Mouse (Mus musculus): ENCODE data around the gene Pabpc1l. TPM values are rescaled to one million over a fixed set of nuclear protein-coding genes. Genes with fewer than 3 reads are reported as not detected.

The Pabpc1l gene
- polyA plus RNA-seq, 1 experiment from 2014 or later: 0.96 TPM

DNA sequence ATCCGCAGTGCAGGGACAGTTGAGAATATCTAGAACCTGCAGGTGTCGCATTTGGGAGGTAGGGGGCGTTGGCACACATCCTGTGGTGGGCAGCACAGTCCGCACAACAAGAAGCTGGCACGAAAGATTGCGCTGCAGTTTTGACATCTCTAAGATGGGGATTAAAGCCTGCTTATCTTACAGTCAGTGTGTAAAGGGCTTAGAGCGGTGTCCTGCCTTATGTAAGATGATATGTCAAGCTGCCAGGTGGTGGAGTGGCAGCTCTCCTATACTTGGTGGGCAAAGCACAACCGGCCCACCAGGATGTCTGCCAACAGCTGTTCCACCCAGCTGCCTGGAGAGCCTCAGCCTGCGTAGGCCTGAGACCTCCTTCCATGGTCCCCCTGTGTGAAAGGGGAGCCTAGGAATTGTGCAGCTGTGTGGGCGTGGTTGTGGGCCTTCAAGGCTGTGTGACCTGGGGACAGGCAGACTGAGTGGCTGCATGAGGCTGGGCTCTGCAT, 11.3 kb downstream of the Pabpc1l start:
- 36% methylated on average over 10 of the region's 10 CpGs for WGBS
- ATAC-seq (ENCODE audit: insufficient number of reproducible peaks, low FRiP score): 0 out of 2 replicates have a peak, but pooled peaks have one; percentile 20
- Histone ChIP-seq H3K9me3 (replicated peaks) (peaks cover 5% of the 10 kb centered on the region; the same call in 1 of the 2 replicates), H3K27me3 (replicated peaks) (no peaks in the 10 kb centered on the region), H3K36me3 (no peaks in the 10 kb centered on the region), H3K4me3 (no peak overlapping the region), H3K4me1 (replicated peaks) (peaks cover 7% of the 10 kb centered on the region), H3K27ac (ENCODE audit: poor library complexity, severe bottlenecking) (no peak overlapping the region), H3K9ac (no peak overlapping the region; the same call in 1 of the 2 replicates), H3K4me2 (peak overlapping the region; percentile 23; the same call in 1 of the 2 replicates)

DNA sequence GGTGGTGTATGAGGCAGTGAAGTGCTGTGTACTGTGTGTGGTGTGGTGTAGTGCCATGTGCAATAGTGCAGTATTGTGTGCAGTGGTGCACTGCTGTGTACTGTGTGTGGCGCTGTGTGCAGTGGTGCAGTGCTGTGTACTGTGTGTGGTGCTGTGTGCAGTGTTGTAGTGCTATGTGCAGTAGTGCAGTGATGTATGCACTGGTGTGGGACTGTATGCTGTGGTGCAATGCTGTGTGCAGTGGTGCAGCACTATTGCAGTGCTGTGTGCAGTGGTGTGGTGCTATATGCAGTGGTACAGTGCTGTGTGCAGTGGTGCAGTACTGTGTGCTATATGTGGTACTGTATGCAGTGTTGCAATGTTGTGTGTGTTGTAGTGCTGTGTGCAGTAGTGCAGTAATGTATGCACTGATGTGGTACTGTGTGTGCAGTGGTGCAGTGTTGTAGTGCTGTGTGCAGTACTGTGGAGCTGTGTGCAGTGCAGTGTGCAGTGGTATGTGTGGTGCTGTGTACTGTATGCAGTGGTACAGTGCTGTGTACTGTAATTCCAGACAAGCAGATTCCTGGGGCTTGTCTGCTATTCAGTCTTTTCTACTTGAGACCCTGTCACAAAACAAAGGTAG, 13.3 kb downstream of the Pabpc1l start:
- H3K4me1 ChIP-seq (replicated peaks): peaks cover 7% of the 10 kb centered on the region
- no peak overlapping the region for H3K27ac ChIP-seq (ENCODE audit: poor library complexity, severe bottlenecking)
- 90% methylated on average over 1 of the region's 1 CpGs for WGBS
- ATAC-seq (ENCODE audit: insufficient number of reproducible peaks, low FRiP score): 0 out of 2 replicates have a peak, but pooled peaks have one; percentile 43
- H3K4me3 ChIP-seq: no peak overlapping the region
- H3K9ac ChIP-seq: no peak overlapping the region
- H3K36me3 ChIP-seq: no peaks in the 10 kb centered on the region
- no peaks in the 10 kb centered on the region for H3K9me3 ChIP-seq (replicated peaks)
- 0 out of 2 replicates have a peak, but pooled peaks cover 4% of the 10 kb centered on the region for H3K27me3 ChIP-seq (replicated peaks)
- H3K4me2 ChIP-seq: no peak overlapping the region

DNA sequence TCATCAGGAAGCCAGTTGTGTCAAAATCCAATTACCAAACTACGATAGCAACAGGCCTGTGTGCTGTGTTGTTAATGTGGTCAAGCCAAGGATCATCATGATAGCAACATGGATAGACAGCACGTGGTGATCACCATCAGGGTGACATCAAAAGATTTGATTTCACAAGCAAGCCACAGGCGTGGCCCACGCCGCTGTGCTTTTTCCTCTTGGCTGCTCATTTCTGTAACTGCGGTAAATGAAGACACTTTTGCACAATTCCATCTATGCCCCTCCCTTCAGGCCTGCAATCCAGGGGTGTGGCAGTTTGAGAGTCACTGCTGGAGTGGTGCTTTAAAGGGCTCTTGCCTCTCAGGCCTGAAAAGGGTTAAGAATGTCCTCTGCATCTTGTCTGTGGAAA, 15.7 kb downstream of the Pabpc1l start:
- Histone ChIP-seq H3K36me3 (no peaks in the 10 kb centered on the region), H3K4me3 (no peak overlapping the region), H3K27me3 (replicated peaks) (0 out of 2 replicates have a peak, but pooled peaks cover 6% of the 10 kb centered on the region), H3K27ac (ENCODE audit: poor library complexity, severe bottlenecking) (no peak overlapping the region), H3K4me1 (replicated peaks) (peaks cover 7% of the 10 kb centered on the region), H3K9me3 (replicated peaks) (no peaks in the 10 kb centered on the region), H3K4me2 (no peak overlapping the region), H3K9ac (no peak overlapping the region)
- ATAC-seq (ENCODE audit: insufficient number of reproducible peaks, low FRiP score): no peak
- WGBS: 86% methylated on average over 6 of the region's 6 CpGs

DNA sequence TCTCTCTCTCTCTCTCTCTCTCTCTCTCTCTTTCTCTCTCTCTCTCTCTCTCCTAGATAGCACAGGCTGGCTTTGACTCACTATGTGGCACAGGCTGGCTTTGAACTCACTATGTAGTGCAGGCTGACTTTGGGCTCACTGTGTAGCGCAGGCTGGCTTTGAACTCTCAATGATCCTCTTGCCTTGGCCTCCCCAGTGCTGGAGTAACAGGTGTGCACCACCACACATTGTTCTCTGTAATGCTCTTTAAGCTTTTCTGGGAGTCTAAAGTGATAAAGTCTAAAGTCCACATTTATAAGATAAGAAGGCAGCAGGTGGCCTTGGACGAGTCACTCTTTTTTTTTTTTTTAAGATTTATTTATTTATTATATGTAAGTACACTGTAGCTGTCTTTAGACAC, 16.3 kb downstream of the Pabpc1l start:
- Histone ChIP-seq H3K4me2 (no peak overlapping the region), H3K27ac (ENCODE audit: poor library complexity, severe bottlenecking) (no peak overlapping the region), H3K27me3 (replicated peaks) (0 out of 2 replicates have a peak, but pooled peaks cover 6% of the 10 kb centered on the region), H3K4me3 (no peak overlapping the region), H3K36me3 (no peaks in the 10 kb centered on the region), H3K9ac (no peak overlapping the region), H3K4me1 (replicated peaks) (peaks cover 5% of the 10 kb centered on the region), H3K9me3 (replicated peaks) (no peaks in the 10 kb centered on the region)
- 71% methylated on average over 2 of the region's 2 CpGs for WGBS
- no peak for ATAC-seq (ENCODE audit: insufficient number of reproducible peaks, low FRiP score)

DNA sequence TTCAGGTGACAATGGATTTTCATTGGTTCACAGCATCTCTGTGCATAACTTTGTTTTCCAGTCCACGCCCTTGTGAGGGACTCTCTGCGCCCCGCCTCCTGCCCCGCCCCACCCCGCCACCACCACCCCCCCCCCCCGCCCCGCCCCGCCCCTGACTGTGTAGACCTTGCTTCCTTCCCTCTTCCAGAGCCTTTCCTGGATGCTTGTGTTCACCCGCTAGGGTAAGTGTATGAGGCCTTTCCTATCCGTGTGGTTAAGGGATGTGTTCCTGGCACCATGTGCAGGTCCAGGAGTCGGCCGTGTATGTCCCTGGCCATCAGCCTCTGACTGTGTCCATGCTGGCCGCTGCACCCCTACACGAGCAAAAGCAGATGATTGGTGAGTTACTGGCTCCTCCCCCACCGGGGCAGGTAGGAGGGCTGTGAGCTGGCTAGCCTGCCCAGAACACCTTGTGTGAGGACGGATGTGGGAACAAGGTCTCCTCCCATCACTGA, 22.0 kb downstream of the Pabpc1l start:
- peaks cover 3% of the 10 kb centered on the region for H3K36me3 ChIP-seq
- 5% methylated on average over 12 of the region's 16 CpGs for WGBS
- peak; percentile 88 for ATAC-seq (ENCODE audit: insufficient number of reproducible peaks, low FRiP score)
- H3K27me3 ChIP-seq (replicated peaks): 0 out of 2 replicates have a peak, but pooled peaks cover 6% of the 10 kb centered on the region
- H3K4me2 ChIP-seq: peak overlapping the region; percentile 60
- H3K27ac ChIP-seq (ENCODE audit: poor library complexity, severe bottlenecking): no peak overlapping the region
- peaks cover 5% of the 10 kb centered on the region; the same call in 1 of the 2 replicates for H3K4me1 ChIP-seq (replicated peaks)
- H3K9ac ChIP-seq: no peak overlapping the region
- peak overlapping the region; percentile 36 for H3K4me3 ChIP-seq
- no peaks in the 10 kb centered on the region for H3K9me3 ChIP-seq (replicated peaks)

DNA sequence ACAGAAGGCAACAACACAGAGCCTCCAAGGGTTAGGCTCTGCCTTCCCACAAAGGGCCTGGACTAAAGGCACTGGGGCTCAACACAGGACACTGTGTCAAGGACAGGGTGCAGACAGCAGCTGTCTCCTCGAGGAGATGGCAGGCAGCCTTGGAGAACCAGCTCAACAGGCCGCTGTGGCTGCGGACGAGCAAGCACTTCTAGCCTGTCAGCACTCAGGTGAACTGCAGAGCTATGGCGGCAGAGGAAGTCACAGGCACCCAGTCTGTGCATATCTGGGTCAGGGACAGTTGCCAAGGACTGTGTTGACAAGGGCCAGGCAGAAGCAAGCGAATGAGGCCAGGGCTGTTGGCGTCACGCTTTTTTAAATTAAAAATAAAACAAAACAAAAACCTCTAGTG, 28.5 kb downstream of the Pabpc1l start:
- peak; percentile 84; the same call in 1 of the 2 replicates for ATAC-seq (ENCODE audit: insufficient number of reproducible peaks, low FRiP score)
- peak overlapping the region; percentile 37 for H3K27ac ChIP-seq (ENCODE audit: poor library complexity, severe bottlenecking)

DNA sequence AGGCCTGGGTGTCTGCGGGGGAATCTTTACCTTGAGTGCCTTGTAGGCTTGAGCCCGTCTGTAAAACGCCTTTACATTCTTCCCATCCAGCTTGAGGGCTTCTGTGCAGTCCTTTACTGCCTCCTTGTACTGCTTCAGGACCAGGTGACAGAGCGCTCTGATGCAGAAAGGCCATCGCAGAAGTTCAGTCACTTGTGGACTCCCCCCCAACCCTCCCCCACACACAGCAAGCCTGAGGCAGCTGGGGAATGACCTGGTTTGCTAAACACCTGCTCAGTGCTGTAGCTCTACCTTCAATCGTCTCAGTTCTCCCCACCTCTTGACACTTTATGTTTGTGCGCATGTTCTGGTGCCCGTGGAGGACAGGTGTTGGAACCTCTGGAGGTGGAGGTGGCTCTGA, 29.4 kb downstream of the Pabpc1l start:
- Histone ChIP-seq H3K27me3 (replicated peaks) (no peaks in the 10 kb centered on the region), H3K4me3 (no peak overlapping the region), H3K4me1 (replicated peaks) (peaks cover 20% of the 10 kb centered on the region), H3K36me3 (peaks cover 57% of the 10 kb centered on the region), H3K4me2 (no peak overlapping the region), H3K27ac (ENCODE audit: poor library complexity, severe bottlenecking) (no peak overlapping the region), H3K9me3 (replicated peaks) (no peaks in the 10 kb centered on the region), H3K9ac (no peak overlapping the region)
- WGBS: 88% methylated on average over 8 of the region's 8 CpGs
- ATAC-seq (ENCODE audit: insufficient number of reproducible peaks, low FRiP score): no peak

More for the DNA sequence above, 28.5 kb downstream of the Pabpc1l start:
- no peaks in the 10 kb centered on the region for H3K27me3 ChIP-seq (replicated peaks)
- H3K4me3 ChIP-seq: no peak overlapping the region
- H3K4me1 ChIP-seq (replicated peaks): peaks cover 20% of the 10 kb centered on the region
- H3K9ac ChIP-seq: no peak overlapping the region
- peak overlapping the region; percentile 24; the same call in 1 of the 2 replicates for H3K4me2 ChIP-seq
- H3K9me3 ChIP-seq (replicated peaks): no peaks in the 10 kb centered on the region
- WGBS: 45% methylated on average over 8 of the region's 8 CpGs
- H3K36me3 ChIP-seq: peaks cover 48% of the 10 kb centered on the region

DNA sequence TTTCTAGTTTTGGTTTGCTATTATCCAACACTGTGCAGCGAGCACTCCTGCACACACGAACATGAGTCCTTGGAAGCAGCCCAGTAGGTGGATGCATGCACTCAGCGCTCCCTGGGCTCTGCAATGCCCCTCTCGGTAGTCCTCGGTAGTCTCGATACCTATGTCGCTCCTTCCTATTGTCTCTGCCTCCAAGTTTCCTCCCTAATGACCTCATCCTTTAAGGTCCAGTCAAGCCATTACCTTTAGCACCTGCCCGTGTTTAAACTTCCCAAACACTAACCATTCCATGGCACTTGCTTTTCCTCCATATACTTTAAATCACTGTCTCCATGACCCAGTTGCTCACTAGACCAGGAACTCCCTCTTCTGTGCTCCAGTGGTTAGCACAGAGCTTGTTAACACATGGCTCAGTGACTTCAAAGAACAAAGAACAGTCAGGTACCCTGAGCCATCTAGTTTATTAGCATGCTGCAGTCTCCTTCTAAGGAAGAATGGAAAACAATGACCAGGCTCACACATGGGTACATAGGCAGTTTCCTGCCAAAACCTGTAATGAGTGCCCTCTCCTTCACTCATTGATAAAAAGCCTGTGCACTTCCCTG, 34.5 kb downstream of the Pabpc1l start:
- peaks cover 15% of the 10 kb centered on the region for H3K4me1 ChIP-seq (replicated peaks)
- H3K27ac ChIP-seq (ENCODE audit: poor library complexity, severe bottlenecking): no peak overlapping the region
- H3K27me3 ChIP-seq (replicated peaks): no peaks in the 10 kb centered on the region
- H3K4me2 ChIP-seq: no peak overlapping the region
- 91% methylated on average over 8 of the region's 8 CpGs for WGBS
- no peak for ATAC-seq (ENCODE audit: insufficient number of reproducible peaks, low FRiP score)
- no peak overlapping the region for H3K4me3 ChIP-seq
- H3K9me3 ChIP-seq (replicated peaks): no peaks in the 10 kb centered on the region
- H3K36me3 ChIP-seq: peaks cover 86% of the 10 kb centered on the region
- H3K9ac ChIP-seq: no peak overlapping the region

DNA sequence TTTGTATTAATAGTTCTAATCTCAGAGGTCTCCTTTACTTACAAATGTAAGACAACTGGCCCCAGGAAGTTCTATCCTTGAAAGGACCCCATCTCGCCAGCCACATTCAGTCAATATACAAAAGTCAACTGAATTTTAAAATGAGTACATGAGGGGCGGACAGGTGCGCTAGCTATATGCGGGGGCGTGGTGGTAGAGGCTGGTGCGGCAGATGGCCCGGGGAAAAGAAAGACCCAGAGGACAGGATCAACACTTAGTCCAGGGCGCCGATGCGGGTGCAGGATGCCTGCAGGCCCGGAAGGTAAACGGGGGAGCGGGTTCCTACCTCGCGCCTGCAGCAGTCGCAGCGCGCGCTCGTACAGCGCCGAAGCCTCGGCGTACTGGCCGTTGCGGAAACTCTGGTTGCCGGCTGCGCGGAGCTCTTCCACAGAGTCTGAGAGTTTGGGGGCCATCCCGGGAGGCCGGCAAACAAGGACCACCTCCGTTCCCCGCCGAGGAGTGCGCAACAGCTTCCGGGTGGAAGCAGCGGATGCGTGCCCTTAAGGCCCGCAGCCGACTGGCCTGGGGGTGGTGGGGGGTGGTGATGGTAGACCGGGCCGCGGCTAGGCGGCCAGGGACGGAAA, 45.0 kb downstream of the Pabpc1l start, which contains the start of gene Stk4:
Gene Stk4, plus strand, starts transcription at position 181 of the 623 bp plus-strand sequence.
- Histone ChIP-seq H3K4me1 (replicated peaks) (peaks cover 27% of the 10 kb centered on the region), H3K27ac (ENCODE audit: poor library complexity, severe bottlenecking) (peak within 1 kb of the TSS; percentile 75), H3K9ac (peak within 1 kb of the TSS; percentile 91), H3K36me3 (peaks cover 17% of the 10 kb centered on the region), H3K27me3 (replicated peaks) (no peaks in the 10 kb centered on the region), H3K4me3 (peak within 1 kb of the TSS; percentile 93), H3K9me3 (replicated peaks) (no peaks in the 10 kb centered on the region), H3K4me2 (peak within 1 kb of the TSS; percentile 78)
- ATAC-seq (ENCODE audit: insufficient number of reproducible peaks, low FRiP score): peak; percentile 22
- under 1% methylated on average over 45 of the region's 45 CpGs for WGBS

DNA sequence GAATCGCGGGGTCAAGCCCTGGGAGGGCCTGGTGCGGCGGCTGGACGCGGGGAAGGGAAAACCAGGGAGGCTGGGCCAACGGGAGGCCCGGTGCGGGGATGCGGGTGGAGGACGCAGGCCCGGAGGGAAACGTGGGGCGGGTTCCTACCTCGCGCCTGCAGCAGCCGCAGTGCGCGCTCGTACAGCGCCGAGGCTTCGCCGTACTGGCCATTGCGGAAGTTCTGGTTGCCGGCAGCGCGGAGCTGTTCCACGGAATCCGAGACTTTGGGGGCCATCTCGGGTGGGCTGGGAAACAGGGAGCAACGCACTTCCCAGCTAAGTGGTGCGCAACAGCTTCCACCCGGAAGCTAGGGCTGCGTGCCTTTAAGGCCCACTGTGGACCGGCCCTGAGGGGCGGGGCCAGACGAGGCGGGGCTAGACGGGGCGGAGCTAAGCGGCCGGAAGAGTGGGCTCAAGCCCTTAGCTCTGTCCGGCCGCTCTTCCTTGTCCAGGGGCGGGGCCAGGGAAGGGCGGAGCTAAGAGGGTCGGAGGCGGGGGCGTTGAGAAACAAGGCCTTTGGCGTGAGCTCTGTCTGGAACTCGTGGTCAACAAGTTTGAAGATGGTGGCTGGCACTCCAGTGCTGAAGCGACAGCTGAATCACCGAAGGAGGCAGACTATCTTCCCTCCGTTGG, 45.7 kb downstream of the Pabpc1l start, which contains the start of gene Tomm34:
Gene Tomm34, minus strand, starts transcription at position 405 of the 672 bp plus-strand sequence.
- peak within 1 kb of the TSS; percentile 91 for H3K9ac ChIP-seq
- H3K27ac ChIP-seq (ENCODE audit: poor library complexity, severe bottlenecking): peak within 1 kb of the TSS; percentile 75
- H3K4me1 ChIP-seq (replicated peaks): peaks cover 30% of the 10 kb centered on the region
- H3K4me2 ChIP-seq: peak within 1 kb of the TSS; percentile 78
- peaks cover 11% of the 10 kb centered on the region for H3K36me3 ChIP-seq
- H3K4me3 ChIP-seq: peak within 1 kb of the TSS; percentile 93
- peak; percentile 97 for ATAC-seq (ENCODE audit: insufficient number of reproducible peaks, low FRiP score)
- H3K27me3 ChIP-seq (replicated peaks): no peaks in the 10 kb centered on the region
- H3K9me3 ChIP-seq (replicated peaks): no peaks in the 10 kb centered on the region
- WGBS: 1% methylated on average over 55 of the region's 55 CpGs

Data from heart, embryonic 12.5 days (tissue).